Mouse (Mus musculus): ENCODE data around the gene Olfr1156.

Gene Olfr1156

GRCm38 (mm10) chr2:87953000-87953399 lies at the start of gene Olfr1156:
Olfr1156 (minus strand) TSS chr2:87953100.
- DNase-seq: no peak

- DNase-seq: no peak
Measured at GRCm38 (mm10) chr2:87989813-87990212, 36.9 kb upstream of the Olfr1156 start, which contains the start of gene Olfr1158. Olfr1158 (plus strand) TSS chr2:87990113.

- no peak for DNase-seq
Measured at GRCm38 (mm10) chr2:87974563-87974962, 21.7 kb upstream of the Olfr1156 start, which contains the start of gene Olfr74. Olfr74 (minus strand) TSS chr2:87974663.

- no peak for DNase-seq
Measured at GRCm38 (mm10) chr2:87968199-87968598, 15.3 kb upstream of the Olfr1156 start, which contains the start of gene Olfr1157. Olfr1157 (minus strand) TSS chr2:87968299.

GRCm38 (mm10) chr2:87945037-87945436 lies 7.9 kb downstream of the Olfr1156 start, which contains the start of gene Olfr1155:
Olfr1155 (minus strand) TSS chr2:87945137.
- no peak for DNase-seq

- DNase-seq: no peak
Measured at GRCm38 (mm10) chr2:87905066-87905465, 47.8 kb downstream of the Olfr1156 start, which contains the start of gene Olfr1154. Olfr1154 (minus strand) TSS chr2:87905166.
